Mouse (Mus musculus): ENCODE measurements at regions not wholly inside any gene's neighbourhood (a gene's known extent, or its start where the extent isn't known, plus 50 kb on each side); places are given as distances from the start of the nearest gene placed in this dataset.

- no peak for TF ChIP-seq CTCF (IDR thresholded peaks at IDR 0.05; ENCODE audit: low read depth)
- TF ChIP-seq EP300 (IDR thresholded peaks at IDR 0.05; ENCODE audit: low read depth) = no peak
Measured at GRCm38 (mm10) chr12:114134897-114135296, 591.2 kb downstream of the Adam6a start.
